Mouse (Mus musculus): ENCODE measurements at regions not wholly inside any gene's neighbourhood (a gene's known extent, or its start where the extent isn't known, plus 50 kb on each side); places are given as distances from the start of the nearest gene placed in this dataset.

GRCm38 (mm10) chr10:51056950-51057349 is 162.4 kb downstream of the Sim1 start:
- Histone ChIP-seq H3K27me3 (replicated peaks) (no peaks in the 10 kb centered on the region), H3K9ac (no peak overlapping the region), H3K4me1 (no peaks in the 10 kb centered on the region), H3K4me2 (no peak overlapping the region), H3K4me3 (no peak overlapping the region), H3K36me3 (no peaks in the 10 kb centered on the region), H3K27ac (replicated peaks) (no peak overlapping the region), H3K9me3 (no peaks in the 10 kb centered on the region)
- 9% methylated on average over 1 of the region's 1 CpGs for WGBS
- ATAC-seq (ENCODE audit: extremely low read depth, insufficient number of reproducible peaks, low FRiP score, low TSS enrichment): no peak

GRCm38 (mm10) chr10:51058333-51058732 is 163.8 kb downstream of the Sim1 start:
- H3K27me3 ChIP-seq (replicated peaks): no peaks in the 10 kb centered on the region
- H3K36me3 ChIP-seq: no peaks in the 10 kb centered on the region
- ATAC-seq (ENCODE audit: extremely low read depth, insufficient number of reproducible peaks, low FRiP score, low TSS enrichment): no peak
- no peak overlapping the region for H3K27ac ChIP-seq (replicated peaks)
- WGBS: 71% methylated on average over 5 of the region's 5 CpGs
- no peak overlapping the region for H3K4me3 ChIP-seq
- H3K9me3 ChIP-seq: no peaks in the 10 kb centered on the region
- no peak overlapping the region for H3K9ac ChIP-seq
- H3K4me2 ChIP-seq: no peak overlapping the region
- H3K4me1 ChIP-seq: no peaks in the 10 kb centered on the region

- Histone ChIP-seq H3K9ac (no peak overlapping the region), H3K36me3 (no peaks in the 10 kb centered on the region), H3K4me2 (no peak overlapping the region), H3K27me3 (replicated peaks) (no peaks in the 10 kb centered on the region), H3K9me3 (no peaks in the 10 kb centered on the region), H3K4me3 (no peak overlapping the region), H3K27ac (replicated peaks) (no peak overlapping the region), H3K4me1 (peaks cover 3% of the 10 kb centered on the region; the same call in 1 of the 2 replicates)
- ATAC-seq (ENCODE audit: extremely low read depth, insufficient number of reproducible peaks, low FRiP score, low TSS enrichment): no peak
- 79% methylated on average over 1 of the region's 1 CpGs for WGBS
Measured at GRCm38 (mm10) chr10:51101590-51101989, 207.0 kb downstream of the Sim1 start.

GRCm38 (mm10) chr10:51151833-51152232 is 257.3 kb downstream of the Sim1 start:
- Histone ChIP-seq H3K36me3 (no peaks in the 10 kb centered on the region), H3K27ac (replicated peaks) (no peak overlapping the region), H3K27me3 (replicated peaks) (no peaks in the 10 kb centered on the region), H3K9me3 (no peaks in the 10 kb centered on the region), H3K4me1 (no peaks in the 10 kb centered on the region), H3K4me3 (no peak overlapping the region), H3K9ac (no peak overlapping the region), H3K4me2 (no peak overlapping the region)
- ATAC-seq (ENCODE audit: extremely low read depth, insufficient number of reproducible peaks, low FRiP score, low TSS enrichment): no peak

GRCm38 (mm10) chr10:51153484-51153985 is 259.0 kb downstream of the Sim1 start:
- WGBS: 54% methylated on average over 13 of the region's 13 CpGs
- H3K9me3 ChIP-seq: no peaks in the 10 kb centered on the region
- H3K9ac ChIP-seq: no peak overlapping the region
- H3K27me3 ChIP-seq (replicated peaks): no peaks in the 10 kb centered on the region
- H3K4me2 ChIP-seq: peak overlapping the region; percentile 28
- ATAC-seq (ENCODE audit: extremely low read depth, insufficient number of reproducible peaks, low FRiP score, low TSS enrichment): no peak
- H3K27ac ChIP-seq (replicated peaks): no peak overlapping the region
- no peaks in the 10 kb centered on the region for H3K4me1 ChIP-seq
- no peaks in the 10 kb centered on the region for H3K36me3 ChIP-seq
- H3K4me3 ChIP-seq: no peak overlapping the region

- no peak for ATAC-seq (ENCODE audit: extremely low read depth, insufficient number of reproducible peaks, low FRiP score, low TSS enrichment)
- Histone ChIP-seq H3K27me3 (replicated peaks) (no peaks in the 10 kb centered on the region), H3K4me3 (no peak overlapping the region), H3K4me2 (no peak overlapping the region), H3K36me3 (no peaks in the 10 kb centered on the region), H3K9ac (no peak overlapping the region), H3K9me3 (no peaks in the 10 kb centered on the region), H3K4me1 (no peaks in the 10 kb centered on the region), H3K27ac (replicated peaks) (no peak overlapping the region)
- 84% methylated on average over 2 of the region's 2 CpGs for WGBS
Measured at GRCm38 (mm10) chr10:51154016-51154415, 259.5 kb downstream of the Sim1 start.

GRCm38 (mm10) chr10:51154743-51155142 is 260.2 kb downstream of the Sim1 start:
- Histone ChIP-seq H3K27me3 (replicated peaks) (no peaks in the 10 kb centered on the region), H3K27ac (replicated peaks) (no peak overlapping the region), H3K4me2 (no peak overlapping the region), H3K9me3 (no peaks in the 10 kb centered on the region), H3K4me3 (no peak overlapping the region), H3K9ac (no peak overlapping the region), H3K36me3 (no peaks in the 10 kb centered on the region), H3K4me1 (no peaks in the 10 kb centered on the region)
- WGBS: 74% methylated on average over 2 of the region's 2 CpGs
- ATAC-seq (ENCODE audit: extremely low read depth, insufficient number of reproducible peaks, low FRiP score, low TSS enrichment): no peak

GRCm38 (mm10) chr10:51173619-51174018 is 279.1 kb downstream of the Sim1 start:
- H3K27me3 ChIP-seq (replicated peaks): no peaks in the 10 kb centered on the region
- WGBS: 33% methylated on average over 3 of the region's 3 CpGs
- no peaks in the 10 kb centered on the region for H3K36me3 ChIP-seq
- no peaks in the 10 kb centered on the region for H3K9me3 ChIP-seq
- no peak for ATAC-seq (ENCODE audit: extremely low read depth, insufficient number of reproducible peaks, low FRiP score, low TSS enrichment)
- peaks cover 7% of the 10 kb centered on the region; the same call in 1 of the 2 replicates for H3K4me1 ChIP-seq
- H3K27ac ChIP-seq (replicated peaks): no peak overlapping the region
- no peak overlapping the region for H3K9ac ChIP-seq
- H3K4me3 ChIP-seq: no peak overlapping the region
- no peak overlapping the region for H3K4me2 ChIP-seq

GRCm38 (mm10) chr10:51175993-51176577 is 281.5 kb downstream of the Sim1 start:
- Histone ChIP-seq H3K9me3 (no peaks in the 10 kb centered on the region), H3K9ac (no peak overlapping the region), H3K4me1 (peaks cover 7% of the 10 kb centered on the region; the same call in 1 of the 2 replicates), H3K27ac (replicated peaks) (no peak overlapping the region), H3K4me2 (no peak overlapping the region), H3K27me3 (replicated peaks) (no peaks in the 10 kb centered on the region), H3K4me3 (no peak overlapping the region), H3K36me3 (no peaks in the 10 kb centered on the region)
- ATAC-seq (ENCODE audit: extremely low read depth, insufficient number of reproducible peaks, low FRiP score, low TSS enrichment): no peak
- 83% methylated on average over 3 of the region's 3 CpGs for WGBS

GRCm38 (mm10) chr10:51176692-51177091 is 282.1 kb downstream of the Sim1 start:
- no peak overlapping the region for H3K9ac ChIP-seq
- H3K4me3 ChIP-seq: no peak overlapping the region
- 34% methylated on average over 3 of the region's 3 CpGs for WGBS
- no peaks in the 10 kb centered on the region for H3K36me3 ChIP-seq
- no peaks in the 10 kb centered on the region for H3K27me3 ChIP-seq (replicated peaks)
- peaks cover 7% of the 10 kb centered on the region; the same call in 1 of the 2 replicates for H3K4me1 ChIP-seq
- H3K9me3 ChIP-seq: no peaks in the 10 kb centered on the region
- H3K4me2 ChIP-seq: no peak overlapping the region
- no peak for ATAC-seq (ENCODE audit: extremely low read depth, insufficient number of reproducible peaks, low FRiP score, low TSS enrichment)
- no peak overlapping the region for H3K27ac ChIP-seq (replicated peaks)

- Histone ChIP-seq H3K36me3 (no peaks in the 10 kb centered on the region), H3K4me2 (no peak overlapping the region), H3K9ac (no peak overlapping the region), H3K27me3 (replicated peaks) (no peaks in the 10 kb centered on the region), H3K4me1 (0 out of 2 replicates have a peak, but pooled peaks cover under 1% of the 10 kb centered on the region), H3K4me3 (no peak overlapping the region), H3K27ac (replicated peaks) (no peak overlapping the region), H3K9me3 (no peaks in the 10 kb centered on the region)
- no peak for ATAC-seq (ENCODE audit: extremely low read depth, insufficient number of reproducible peaks, low FRiP score, low TSS enrichment)
- 71% methylated on average over 2 of the region's 2 CpGs for WGBS
Measured at GRCm38 (mm10) chr10:51181752-51182151, 287.2 kb downstream of the Sim1 start.

GRCm38 (mm10) chr10:51191407-51192059 is 288.9 kb upstream of the Gm49339 start:
- H3K9ac ChIP-seq: no peak overlapping the region
- no peaks in the 10 kb centered on the region for H3K36me3 ChIP-seq
- H3K27ac ChIP-seq (replicated peaks): no peak overlapping the region
- H3K27me3 ChIP-seq (replicated peaks): no peaks in the 10 kb centered on the region
- no peaks in the 10 kb centered on the region for H3K4me1 ChIP-seq
- no peak for ATAC-seq (ENCODE audit: extremely low read depth, insufficient number of reproducible peaks, low FRiP score, low TSS enrichment)
- no peak overlapping the region for H3K4me2 ChIP-seq
- H3K4me3 ChIP-seq: no peak overlapping the region
- WGBS: 42% methylated on average over 5 of the region's 5 CpGs
- no peaks in the 10 kb centered on the region for H3K9me3 ChIP-seq
